Mouse (Mus musculus): ENCODE measurements around the gene Sde2. TPM values are rescaled to one million over a fixed set of nuclear protein-coding genes. Genes with fewer than 3 reads are reported as not detected.

Sde2 gene
- polyA plus RNA-seq, 1 experiment from 2014 or later, result 22.3 TPM

DNA sequence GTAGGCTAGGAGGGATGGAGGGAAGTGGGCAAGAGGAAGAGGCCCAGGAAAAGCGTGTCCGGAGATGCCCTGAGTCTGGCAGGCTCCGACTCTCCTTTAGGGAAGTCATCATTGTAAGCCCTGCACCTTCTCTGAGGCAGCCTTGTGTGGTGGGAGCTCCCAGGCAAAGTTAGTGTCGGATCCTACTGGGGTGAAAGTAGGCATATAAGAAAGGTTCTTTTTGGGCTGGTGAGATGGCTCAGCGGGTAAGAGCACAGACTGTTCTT is 53.8 kb downstream of the Sde2 start:
- Histone ChIP-seq H3K4me3 (ENCODE audit: control insufficient read depth in 1 of 2, insufficient read depth in 1 of 2, low read depth in 1 of 2, low read length in 2 of 2) (peak overlapping the region; percentile 77 to 95), H3K27me3 (ENCODE audit: control insufficient read depth, insufficient read depth, low read length) (no peaks in the 10 kb centered on the region), H3K4me1 (ENCODE audit: control insufficient read depth in 2 of 2, insufficient read depth in 2 of 2, low read length in 2 of 2) (peaks cover 8 to 15% of the 10 kb centered on the region in 2 experiments), H3K36me3 (ENCODE audit: control insufficient read depth, insufficient read depth, low read length) (peaks cover 28% of the 10 kb centered on the region), H3K9ac (ENCODE audit: low read length) (peak overlapping the region; percentile 86), H3K4me2 (ENCODE audit: low read length) (peak overlapping the region; percentile 92), H3K27ac (replicated peaks in 1 of 2; ENCODE audit: control insufficient read depth in 1 of 2, insufficient read depth in 1 of 2, low read depth in 2 of 2, low read length in 2 of 2) (peak overlapping the region; percentile 58 to 69; a peak in 2 of 4 replicates), H3K9me3 (ENCODE audit: control insufficient read depth, low read length) (no peaks in the 10 kb centered on the region)
- WGBS, result 5% methylated on average over 5 of the region's 5 CpGs
- ATAC-seq (ENCODE audit: insufficient number of reproducible peaks, insufficient read depth, low FRiP score, low read depth), result no peak

DNA sequence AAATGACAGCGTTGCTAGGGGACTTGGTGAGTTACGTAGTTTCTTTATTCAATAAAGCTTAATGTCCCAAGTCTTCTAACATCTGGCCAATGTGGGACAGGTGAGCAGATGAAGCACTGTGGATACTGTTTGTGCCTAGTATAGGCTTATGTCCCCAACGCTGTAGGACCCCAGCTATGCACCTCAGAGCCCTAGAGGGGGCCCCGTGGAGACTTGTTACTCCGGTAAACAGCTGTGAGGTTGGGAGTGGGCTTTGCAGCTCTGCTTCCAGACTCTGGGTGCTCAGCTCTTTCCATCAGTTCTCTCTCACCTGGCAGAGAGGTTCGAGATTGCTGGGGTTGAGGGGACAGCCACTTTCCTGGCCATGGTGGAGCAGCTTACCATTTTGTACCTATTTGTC is 54.4 kb downstream of the Sde2 start:
- H3K9me3 ChIP-seq (ENCODE audit: control insufficient read depth, low read length), result no peaks in the 10 kb centered on the region
- H3K36me3 ChIP-seq (ENCODE audit: control insufficient read depth, insufficient read depth, low read length), result peaks cover 28% of the 10 kb centered on the region
- peak overlapping the region in 1 of 2 experiments; percentile 77; a peak in 1 of 4 replicates for H3K4me3 ChIP-seq (ENCODE audit: control insufficient read depth in 1 of 2, insufficient read depth in 1 of 2, low read depth in 1 of 2, low read length in 2 of 2)
- H3K9ac ChIP-seq (ENCODE audit: low read length), result peak overlapping the region; percentile 86; the same call in 1 of the 2 replicates
- H3K4me2 ChIP-seq (ENCODE audit: low read length), result peak overlapping the region; percentile 92
- no peak for ATAC-seq (ENCODE audit: insufficient number of reproducible peaks, insufficient read depth, low FRiP score, low read depth)
- WGBS, result 70% methylated on average over 6 of the region's 6 CpGs
- no peak overlapping the region for H3K27ac ChIP-seq (replicated peaks in 1 of 2; ENCODE audit: control insufficient read depth in 1 of 2, insufficient read depth in 1 of 2, low read depth in 2 of 2, low read length in 2 of 2)
- H3K27me3 ChIP-seq (ENCODE audit: control insufficient read depth, insufficient read depth, low read length), result no peaks in the 10 kb centered on the region
- H3K4me1 ChIP-seq (ENCODE audit: control insufficient read depth in 2 of 2, insufficient read depth in 2 of 2, low read length in 2 of 2), result peaks cover 8 to 15% of the 10 kb centered on the region in 2 experiments

DNA sequence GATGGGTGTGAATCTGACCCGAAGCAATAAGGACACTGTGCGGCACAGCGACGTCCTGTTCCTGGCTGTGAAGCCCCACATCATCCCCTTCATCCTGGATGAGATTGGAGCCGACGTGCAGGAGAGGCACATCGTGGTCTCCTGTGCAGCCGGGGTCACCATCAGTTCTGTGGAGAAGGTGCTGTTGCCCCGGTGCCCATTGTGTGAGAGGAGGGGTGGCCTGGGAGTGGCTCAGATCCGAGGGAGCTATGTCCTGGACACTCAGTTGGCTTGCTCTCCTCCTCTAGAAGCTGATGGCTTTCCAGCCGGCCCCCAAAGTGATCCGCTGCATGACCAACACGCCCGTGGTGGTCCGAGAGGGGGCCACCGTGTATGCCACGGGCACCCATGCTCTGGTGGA is 54.9 kb downstream of the Sde2 start:
- no peak overlapping the region for H3K4me2 ChIP-seq (ENCODE audit: low read length)
- H3K4me3 ChIP-seq (ENCODE audit: control insufficient read depth in 1 of 2, insufficient read depth in 1 of 2, low read depth in 1 of 2, low read length in 2 of 2), result no peak overlapping the region
- peaks cover 28% of the 10 kb centered on the region for H3K36me3 ChIP-seq (ENCODE audit: control insufficient read depth, insufficient read depth, low read length)
- WGBS, result 90% methylated on average over 17 of the region's 17 CpGs
- H3K9me3 ChIP-seq (ENCODE audit: control insufficient read depth, low read length), result no peaks in the 10 kb centered on the region
- peaks cover 8 to 15% of the 10 kb centered on the region in 2 experiments for H3K4me1 ChIP-seq (ENCODE audit: control insufficient read depth in 2 of 2, insufficient read depth in 2 of 2, low read length in 2 of 2)
- no peak overlapping the region for H3K27ac ChIP-seq (replicated peaks in 1 of 2; ENCODE audit: control insufficient read depth in 1 of 2, insufficient read depth in 1 of 2, low read depth in 2 of 2, low read length in 2 of 2)
- H3K9ac ChIP-seq (ENCODE audit: low read length), result no peak overlapping the region
- no peaks in the 10 kb centered on the region for H3K27me3 ChIP-seq (ENCODE audit: control insufficient read depth, insufficient read depth, low read length)
- ATAC-seq (ENCODE audit: insufficient number of reproducible peaks, insufficient read depth, low FRiP score, low read depth), result no peak

DNA sequence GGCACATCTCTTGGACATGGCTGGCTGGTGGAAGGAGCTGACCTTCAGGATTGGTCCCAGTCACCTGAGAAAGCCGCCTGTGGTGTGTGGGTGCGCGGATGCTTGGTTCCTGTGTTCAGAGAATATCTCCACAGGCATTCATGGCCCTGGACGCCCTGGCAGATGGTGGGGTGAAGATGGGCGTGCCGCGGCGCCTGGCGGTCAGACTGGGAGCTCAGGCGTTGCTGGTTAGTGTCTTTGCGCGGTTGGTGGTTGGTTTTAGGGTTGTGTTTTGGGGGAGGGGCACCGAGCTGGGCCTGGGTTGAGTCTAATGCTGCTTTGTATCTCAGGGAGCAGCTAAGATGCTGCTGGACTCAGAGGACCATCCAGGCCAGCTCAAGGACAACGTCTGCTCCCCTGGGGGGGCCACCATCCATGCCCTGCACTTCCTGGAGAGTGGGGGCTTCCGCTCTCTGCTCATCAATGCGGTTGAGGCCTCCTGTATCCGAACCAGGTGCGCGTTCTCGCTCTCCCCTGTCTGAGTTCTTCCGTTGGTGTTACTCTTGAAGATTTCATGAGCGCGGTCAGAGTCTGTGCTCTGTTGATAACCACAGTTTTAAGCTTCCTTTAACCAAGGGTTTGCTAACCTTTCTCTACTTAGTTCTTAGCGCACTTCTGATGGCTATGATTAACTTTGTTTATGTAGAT is 55.7 kb downstream of the Sde2 start:
- H3K4me3 ChIP-seq (ENCODE audit: control insufficient read depth in 1 of 2, insufficient read depth in 1 of 2, low read depth in 1 of 2, low read length in 2 of 2), result no peak overlapping the region
- no peaks in the 10 kb centered on the region for H3K27me3 ChIP-seq (ENCODE audit: control insufficient read depth, insufficient read depth, low read length)
- H3K9ac ChIP-seq (ENCODE audit: low read length), result no peak overlapping the region
- ATAC-seq (ENCODE audit: insufficient number of reproducible peaks, insufficient read depth, low FRiP score, low read depth), result no peak
- WGBS, result 90% methylated on average over 24 of the region's 24 CpGs
- H3K4me1 ChIP-seq (ENCODE audit: control insufficient read depth in 2 of 2, insufficient read depth in 2 of 2, low read length in 2 of 2), result peaks cover 8 to 15% of the 10 kb centered on the region in 2 experiments
- no peak overlapping the region for H3K4me2 ChIP-seq (ENCODE audit: low read length)
- H3K27ac ChIP-seq (replicated peaks in 1 of 2; ENCODE audit: control insufficient read depth in 1 of 2, insufficient read depth in 1 of 2, low read depth in 2 of 2, low read length in 2 of 2), result no peak overlapping the region
- H3K36me3 ChIP-seq (ENCODE audit: control insufficient read depth, insufficient read depth, low read length), result peaks cover 28% of the 10 kb centered on the region
- H3K9me3 ChIP-seq (ENCODE audit: control insufficient read depth, low read length), result no peaks in the 10 kb centered on the region

DNA sequence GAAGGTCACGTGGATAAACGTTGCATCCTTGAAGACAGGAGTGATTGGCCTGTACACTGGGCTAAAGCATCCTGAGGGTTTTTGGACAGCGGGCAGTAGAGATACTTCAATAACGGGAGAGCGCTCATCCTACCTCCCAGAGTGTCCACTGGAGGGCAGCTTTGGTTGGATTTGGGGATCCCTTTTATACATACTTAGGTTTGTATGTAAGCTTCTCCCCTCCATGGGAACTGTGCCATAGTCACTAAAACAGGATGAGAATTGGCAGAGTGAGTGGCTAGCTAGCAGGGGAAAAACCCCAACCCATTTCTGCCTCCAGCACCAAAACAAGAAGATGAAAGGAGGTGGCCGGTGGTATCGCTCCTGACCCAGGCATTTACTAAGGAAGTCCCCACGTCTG is 60.2 kb downstream of the Sde2 start:
- WGBS, result 40% methylated on average over 8 of the region's 8 CpGs
- Histone ChIP-seq H3K9ac (ENCODE audit: low read length) (no peak overlapping the region), H3K27ac (replicated peaks in 1 of 2; ENCODE audit: control insufficient read depth in 1 of 2, insufficient read depth in 1 of 2, low read depth in 2 of 2, low read length in 2 of 2) (no peak overlapping the region), H3K4me1 (ENCODE audit: control insufficient read depth in 2 of 2, insufficient read depth in 2 of 2, low read length in 2 of 2) (peaks cover 6 to 8% of the 10 kb centered on the region in 2 experiments; a peak in 3 of 4 replicates), H3K4me3 (ENCODE audit: control insufficient read depth in 1 of 2, insufficient read depth in 1 of 2, low read depth in 1 of 2, low read length in 2 of 2) (no peak overlapping the region), H3K9me3 (ENCODE audit: control insufficient read depth, low read length) (no peaks in the 10 kb centered on the region), H3K36me3 (ENCODE audit: control insufficient read depth, insufficient read depth, low read length) (peaks cover 26% of the 10 kb centered on the region), H3K4me2 (ENCODE audit: low read length) (peak overlapping the region; percentile 50), H3K27me3 (ENCODE audit: control insufficient read depth, insufficient read depth, low read length) (no peaks in the 10 kb centered on the region)
- no peak for ATAC-seq (ENCODE audit: insufficient number of reproducible peaks, insufficient read depth, low FRiP score, low read depth)

DNA sequence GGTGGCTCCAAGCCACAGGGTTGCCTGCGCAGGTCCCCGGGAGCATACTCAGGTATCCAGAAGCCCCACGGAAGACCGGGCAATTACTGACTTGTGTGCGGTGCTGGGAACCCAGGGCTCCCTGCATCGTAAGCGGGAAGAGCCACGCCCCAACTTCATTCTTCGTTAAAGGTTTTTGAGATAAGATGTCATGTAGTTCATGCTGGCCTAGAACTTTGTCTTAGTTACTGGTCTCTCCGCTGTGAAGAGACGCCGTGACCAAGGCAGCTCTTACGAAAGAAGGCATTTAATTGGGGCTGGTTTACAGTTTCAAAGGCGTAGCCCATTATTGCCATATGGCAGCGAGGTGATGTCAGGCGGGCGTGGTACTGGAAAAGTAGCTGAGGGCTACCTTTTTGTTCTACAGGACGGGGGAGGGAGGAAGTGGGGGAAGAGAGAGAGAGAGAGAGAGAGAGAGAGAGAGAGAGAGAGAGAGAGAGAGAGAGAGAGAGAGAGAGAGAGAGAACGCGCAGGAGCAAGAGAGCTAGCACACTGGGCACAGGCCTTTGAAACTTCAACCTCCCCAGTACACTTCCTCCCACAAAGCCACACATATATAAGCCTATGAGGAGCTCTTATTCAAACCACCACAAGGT is 60.8 kb downstream of the Sde2 start:
- Histone ChIP-seq H3K9ac (ENCODE audit: low read length) (no peak overlapping the region), H3K36me3 (ENCODE audit: control insufficient read depth, insufficient read depth, low read length) (peaks cover 19% of the 10 kb centered on the region), H3K4me1 (ENCODE audit: control insufficient read depth in 2 of 2, insufficient read depth in 2 of 2, low read length in 2 of 2) (peaks cover 6 to 8% of the 10 kb centered on the region in 2 experiments; a peak in 3 of 4 replicates), H3K4me3 (ENCODE audit: control insufficient read depth in 1 of 2, insufficient read depth in 1 of 2, low read depth in 1 of 2, low read length in 2 of 2) (no peak overlapping the region), H3K27ac (replicated peaks in 1 of 2; ENCODE audit: control insufficient read depth in 1 of 2, insufficient read depth in 1 of 2, low read depth in 2 of 2, low read length in 2 of 2) (no peak overlapping the region), H3K9me3 (ENCODE audit: control insufficient read depth, low read length) (no peaks in the 10 kb centered on the region), H3K4me2 (ENCODE audit: low read length) (peak overlapping the region; percentile 50), H3K27me3 (ENCODE audit: control insufficient read depth, insufficient read depth, low read length) (no peaks in the 10 kb centered on the region)
- 45% methylated on average over 20 of the region's 20 CpGs for WGBS
- no peak for ATAC-seq (ENCODE audit: insufficient number of reproducible peaks, insufficient read depth, low FRiP score, low read depth)

DNA sequence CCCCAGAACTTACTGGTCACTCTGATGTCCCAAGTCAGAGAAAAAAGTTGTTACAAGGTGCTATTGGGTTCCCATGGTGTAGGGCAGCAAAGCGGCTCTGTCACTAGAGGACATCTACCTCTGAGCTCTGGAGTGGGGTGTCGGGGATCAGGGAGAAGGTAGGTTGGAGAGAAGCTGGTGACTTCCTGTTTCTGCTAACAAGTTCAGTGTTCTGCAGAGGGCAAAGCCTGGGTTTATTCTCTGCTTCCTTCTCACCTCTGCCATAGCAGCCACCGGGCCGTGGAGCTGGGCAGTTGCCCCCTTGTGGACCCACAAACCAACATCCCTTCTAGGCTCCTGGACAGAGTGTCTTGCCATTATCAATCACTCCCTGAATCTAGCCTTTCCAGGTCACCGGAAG is 61.9 kb downstream of the Sde2 start:
- Histone ChIP-seq H3K27me3 (ENCODE audit: control insufficient read depth, insufficient read depth, low read length) (no peaks in the 10 kb centered on the region), H3K36me3 (ENCODE audit: control insufficient read depth, insufficient read depth, low read length) (peaks cover 9% of the 10 kb centered on the region), H3K4me2 (ENCODE audit: low read length) (no peak overlapping the region), H3K27ac (replicated peaks in 1 of 2; ENCODE audit: control insufficient read depth in 1 of 2, insufficient read depth in 1 of 2, low read depth in 2 of 2, low read length in 2 of 2) (no peak overlapping the region), H3K4me3 (ENCODE audit: control insufficient read depth in 1 of 2, insufficient read depth in 1 of 2, low read depth in 1 of 2, low read length in 2 of 2) (no peak overlapping the region), H3K9ac (ENCODE audit: low read length) (no peak overlapping the region), H3K9me3 (ENCODE audit: control insufficient read depth, low read length) (no peaks in the 10 kb centered on the region), H3K4me1 (ENCODE audit: control insufficient read depth in 2 of 2, insufficient read depth in 2 of 2, low read length in 2 of 2) (peaks cover 6 to 8% of the 10 kb centered on the region in 2 experiments; a peak in 3 of 4 replicates)
- ATAC-seq (ENCODE audit: insufficient number of reproducible peaks, insufficient read depth, low FRiP score, low read depth), result no peak
- WGBS, result 88% methylated on average over 5 of the region's 5 CpGs

All from heart, embryonic 14.5 days (tissue).